Mouse (Mus musculus): ENCODE data around the gene Txndc12. TPM values are rescaled to one million over a fixed set of nuclear protein-coding genes. Genes with fewer than 3 reads are reported as not detected.

Gene Txndc12
- polyA plus RNA-seq, 1 experiment from 2014 or later = 81.9 TPM

DNA sequence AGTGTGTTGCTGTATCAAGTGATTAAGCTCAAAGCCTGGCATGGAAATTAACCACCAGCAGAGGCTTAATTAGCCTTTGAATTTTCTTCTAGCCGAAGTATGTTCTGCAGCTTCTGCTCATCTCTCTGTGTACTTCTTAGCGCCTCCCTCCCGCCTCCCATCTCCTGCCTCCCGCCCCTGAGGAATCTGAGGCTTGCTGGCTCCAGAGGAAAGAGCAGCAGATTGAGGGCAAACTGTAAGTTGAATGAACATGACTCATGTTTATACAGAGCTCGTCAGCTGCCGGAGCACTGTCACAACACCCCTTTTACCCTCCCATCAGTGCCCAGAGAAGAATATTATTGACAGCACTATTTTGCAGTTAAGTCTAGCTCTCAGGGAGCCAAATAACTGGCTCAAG lies 71.5 kb downstream of the Txndc12 start:
- 4% methylated on average over 6 of the region's 6 CpGs for WGBS
- H3K27me3 ChIP-seq (replicated peaks; ENCODE audit: control insufficient read depth, insufficient read depth, low read length) = no peaks in the 10 kb centered on the region
- H3K9ac ChIP-seq (replicated peaks; ENCODE audit: low read depth, low read length) = no peak overlapping the region
- peak; percentile 88 for ATAC-seq
- no peaks in the 10 kb centered on the region for H3K36me3 ChIP-seq (ENCODE audit: control insufficient read depth, insufficient read depth)
- no peaks in the 10 kb centered on the region for H3K9me3 ChIP-seq (ENCODE audit: control insufficient read depth, low read length)
- H3K4me2 ChIP-seq (ENCODE audit: low read length) = no peak overlapping the region
- H3K27ac ChIP-seq (ENCODE audit: low read length) = no peak overlapping the region
- H3K4me3 ChIP-seq (replicated peaks; ENCODE audit: low read length) = no peak overlapping the region
- 0 out of 2 replicates have a peak, but pooled peaks cover 4% of the 10 kb centered on the region for H3K4me1 ChIP-seq (replicated peaks; ENCODE audit: control insufficient read depth, insufficient read depth, low read length)

DNA sequence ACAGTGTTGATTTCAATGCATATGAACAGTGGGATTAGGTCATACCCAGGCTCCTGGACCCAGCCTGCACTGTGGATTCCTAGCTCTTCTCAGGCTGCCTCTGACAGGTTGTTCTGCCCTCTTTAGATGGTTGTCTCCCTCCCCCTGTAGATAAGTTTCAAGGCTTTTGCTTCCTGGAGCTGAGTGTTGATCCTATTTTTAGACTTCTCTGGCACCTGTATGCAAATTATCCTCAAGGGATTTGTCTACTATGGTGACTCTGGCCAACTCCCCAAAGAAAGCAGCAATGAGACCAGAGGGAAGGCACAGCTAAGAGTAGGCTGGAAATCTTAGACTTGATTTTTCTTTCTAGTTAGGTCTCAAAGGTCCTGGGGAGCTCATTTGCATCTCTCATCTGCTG lies 73.1 kb downstream of the Txndc12 start:
- Histone ChIP-seq H3K4me2 (ENCODE audit: low read length) (no peak overlapping the region), H3K9ac (replicated peaks; ENCODE audit: low read depth, low read length) (no peak overlapping the region), H3K36me3 (ENCODE audit: control insufficient read depth, insufficient read depth) (no peaks in the 10 kb centered on the region), H3K4me1 (replicated peaks; ENCODE audit: control insufficient read depth, insufficient read depth, low read length) (0 out of 2 replicates have a peak, but pooled peaks cover 4% of the 10 kb centered on the region), H3K27ac (ENCODE audit: low read length) (no peak overlapping the region), H3K27me3 (replicated peaks; ENCODE audit: control insufficient read depth, insufficient read depth, low read length) (no peaks in the 10 kb centered on the region), H3K4me3 (replicated peaks; ENCODE audit: low read length) (no peak overlapping the region), H3K9me3 (ENCODE audit: control insufficient read depth, low read length) (no peaks in the 10 kb centered on the region)
- no peak for ATAC-seq

DNA sequence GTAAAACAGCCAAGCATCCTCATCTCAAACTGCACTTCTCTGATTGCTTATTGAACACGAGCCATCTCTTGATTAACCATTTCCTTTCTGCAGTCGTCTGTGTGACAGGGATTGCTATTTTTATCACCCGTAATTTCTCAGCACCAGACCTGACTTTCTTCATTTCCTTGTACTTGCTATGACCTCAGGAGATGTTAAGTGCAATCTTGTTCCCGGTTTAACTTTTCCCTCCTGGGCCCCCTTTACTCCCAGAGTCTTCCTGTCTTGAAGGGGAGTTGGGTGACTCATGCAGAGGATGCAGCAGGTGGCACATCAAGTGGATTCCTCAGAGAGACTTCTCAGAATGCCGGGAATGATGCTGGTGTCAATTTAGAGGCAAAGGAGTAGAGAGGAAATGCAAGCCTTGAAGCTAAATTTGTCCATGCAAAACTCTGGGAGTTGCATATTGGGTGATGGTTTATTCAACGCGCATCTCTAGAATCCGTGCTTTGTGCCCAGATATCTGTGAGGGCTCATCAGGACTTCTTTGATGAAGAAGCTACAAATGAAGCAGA lies 75.5 kb downstream of the Txndc12 start:
- WGBS = 79% methylated on average over 8 of the region's 8 CpGs
- Histone ChIP-seq H3K4me3 (replicated peaks; ENCODE audit: low read length) (no peak overlapping the region), H3K9ac (replicated peaks; ENCODE audit: low read depth, low read length) (no peak overlapping the region), H3K36me3 (ENCODE audit: control insufficient read depth, insufficient read depth) (no peaks in the 10 kb centered on the region), H3K27ac (ENCODE audit: low read length) (no peak overlapping the region), H3K27me3 (replicated peaks; ENCODE audit: control insufficient read depth, insufficient read depth, low read length) (no peaks in the 10 kb centered on the region), H3K9me3 (ENCODE audit: control insufficient read depth, low read length) (no peaks in the 10 kb centered on the region), H3K4me2 (ENCODE audit: low read length) (no peak overlapping the region), H3K4me1 (replicated peaks; ENCODE audit: control insufficient read depth, insufficient read depth, low read length) (0 out of 2 replicates have a peak, but pooled peaks cover 4% of the 10 kb centered on the region)
- no peak for ATAC-seq

Other genes starting within 250 kb of the Txndc12 start
- 19.3 and 21.6 TPM in 2 replicates for gene Cc2d1b, start 214.7 kb upstream of the Txndc12 start, polyA plus RNA-seq (2015; fragmentation: Nextera tagmentation; extraction: Ambion mirVana)
- 1.1 and 1.6 TPM in 2 replicates for gene 3110021N24Rik, start 115.0 kb upstream of the Txndc12 start, polyA plus RNA-seq (2015; fragmentation: Nextera tagmentation; extraction: Ambion mirVana)
- 5.8 and 6.6 TPM in 2 replicates for gene Zfyve9, start 53.8 kb upstream of the Txndc12 start, polyA plus RNA-seq (2015; fragmentation: Nextera tagmentation; extraction: Ambion mirVana)
- gene Btf3l4, start 987 bp upstream of the Txndc12 start, polyA plus RNA-seq (2015; fragmentation: Nextera tagmentation; extraction: Ambion mirVana) = 211 and 231 TPM in 2 replicates
- 33.7 and 34.6 TPM in 2 replicates for gene Kti12, start 13.2 kb downstream of the Txndc12 start, polyA plus RNA-seq (2015; fragmentation: Nextera tagmentation; extraction: Ambion mirVana)
- 0.78 and 2.0 TPM in 2 replicates for gene A730015C16Rik, start 14.0 kb downstream of the Txndc12 start, polyA plus RNA-seq (2015; fragmentation: Nextera tagmentation; extraction: Ambion mirVana)
- gene Rab3b, start 44.5 kb downstream of the Txndc12 start, polyA plus RNA-seq (2015; fragmentation: Nextera tagmentation; extraction: Ambion mirVana) = 84.7 and 116 TPM in 2 replicates
- gene Nrd1, start 166.1 kb downstream of the Txndc12 start, polyA plus RNA-seq (2015; fragmentation: Nextera tagmentation; extraction: Ambion mirVana) = 84.6 and 88.8 TPM in 2 replicates

Measured in forebrain, embryonic 16.5 days (tissue).